Mouse (Mus musculus) testis, adult 2 months (tissue): ENCODE measurements around the gene Fopnl.
A peak's percentile ranks its signal among the peaks of the same experiment; 100 is the strongest.

Experiments used
- CTCF ChIP-seq: fragments of 200-500 bp; IDR thresholded peaks from 2 replicates; pipeline ENCODE4 v1.5.1; 2012; ENCODE audit warnings: low read depth, mild to moderate bottlenecking, inconsistent platforms, low read length, moderate library complexity; ENCODE audit not compliant: control insufficient read depth, insufficient read depth, insufficient replicate concordance
- POLR2A ChIP-seq: fragments of 200-500 bp; IDR thresholded peaks from 2 replicates; pipeline ENCODE4 v1.6.1; 2012; ENCODE audit warnings: low read depth, mild to moderate bottlenecking, inconsistent platforms, low read length, moderate library complexity; ENCODE audit not compliant: control insufficient read depth

DNA sequence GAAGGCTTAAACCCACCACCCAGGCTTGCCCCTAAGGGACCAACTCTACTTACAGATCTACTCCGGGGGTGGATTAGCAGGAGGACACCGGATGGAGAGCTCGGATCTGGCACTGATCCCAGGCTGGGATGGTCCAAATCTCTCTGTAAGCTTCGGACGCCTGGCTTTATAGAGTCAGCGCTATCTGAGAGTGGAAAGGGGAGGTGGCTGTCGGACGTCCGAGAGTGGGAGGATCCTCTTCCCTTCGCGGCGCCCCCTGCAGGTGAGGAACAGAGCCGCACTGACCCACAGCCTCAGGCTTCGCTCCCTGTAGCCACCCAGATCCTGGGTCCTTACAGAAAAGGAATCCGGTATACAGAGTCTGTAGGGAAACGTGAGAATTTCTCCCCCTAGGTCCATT is 26.0 kb downstream of the Fopnl start, which contains the start of gene Myh11:
- TF ChIP-seq CTCF (peak; percentile 82), POLR2A (peak; percentile 46; the same call in 1 of the 2 replicates)
